Mouse (Mus musculus): Measurements from ENCODE around the gene Hap1.
"Not testable (repeated sequence)": the region's sequence is repeated elsewhere in the genome, so short reads cannot be mapped to it uniquely, and the experiment has no call there.

The Hap1 gene

DNA sequence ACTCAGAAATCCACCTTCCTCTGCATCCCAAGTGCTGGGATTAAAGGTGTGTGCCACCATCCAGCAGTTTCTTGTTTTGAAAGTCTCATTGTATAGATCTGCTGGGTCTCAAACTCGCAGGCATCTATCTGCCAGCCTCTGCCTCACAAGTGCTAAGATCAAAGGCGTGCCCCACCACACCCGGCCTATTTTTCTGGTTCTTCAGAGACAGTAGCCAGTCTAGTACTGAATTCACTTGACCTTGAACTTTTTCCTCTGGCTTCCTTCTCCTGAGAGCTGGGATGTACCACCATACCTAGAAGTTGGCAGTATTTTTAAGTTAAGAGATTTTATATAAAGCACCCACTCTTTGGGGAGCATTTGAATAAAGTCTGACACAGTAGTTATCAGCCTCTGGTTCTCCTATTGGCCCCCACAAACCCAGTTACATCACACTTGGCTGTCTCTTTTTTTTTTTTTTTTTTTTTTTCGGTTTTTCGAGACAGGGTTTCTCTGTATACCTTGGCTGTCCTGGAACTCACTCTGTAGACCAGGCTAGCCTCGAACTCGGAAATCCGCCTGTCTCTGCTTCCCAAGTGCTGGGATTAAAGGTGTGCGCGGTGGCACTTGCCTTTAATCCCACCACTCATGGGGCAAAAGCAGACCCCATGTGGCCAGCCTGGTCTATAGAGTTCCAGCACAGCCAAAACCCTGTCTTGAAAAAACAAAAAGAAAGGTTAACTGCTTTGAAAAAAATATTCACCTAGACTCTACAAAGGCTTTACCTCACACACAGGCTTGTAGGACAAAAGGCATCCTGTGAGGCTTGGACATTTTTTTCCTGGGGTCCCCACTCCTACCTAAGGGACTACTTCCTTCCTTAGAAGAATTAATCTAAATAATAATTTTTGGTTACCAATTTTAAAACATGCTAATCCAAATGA lies 37.1 kb downstream of the Hap1 start:
- DNase-seq (ENCODE audit: low spot score in 2 of 2): no peak

DNA sequence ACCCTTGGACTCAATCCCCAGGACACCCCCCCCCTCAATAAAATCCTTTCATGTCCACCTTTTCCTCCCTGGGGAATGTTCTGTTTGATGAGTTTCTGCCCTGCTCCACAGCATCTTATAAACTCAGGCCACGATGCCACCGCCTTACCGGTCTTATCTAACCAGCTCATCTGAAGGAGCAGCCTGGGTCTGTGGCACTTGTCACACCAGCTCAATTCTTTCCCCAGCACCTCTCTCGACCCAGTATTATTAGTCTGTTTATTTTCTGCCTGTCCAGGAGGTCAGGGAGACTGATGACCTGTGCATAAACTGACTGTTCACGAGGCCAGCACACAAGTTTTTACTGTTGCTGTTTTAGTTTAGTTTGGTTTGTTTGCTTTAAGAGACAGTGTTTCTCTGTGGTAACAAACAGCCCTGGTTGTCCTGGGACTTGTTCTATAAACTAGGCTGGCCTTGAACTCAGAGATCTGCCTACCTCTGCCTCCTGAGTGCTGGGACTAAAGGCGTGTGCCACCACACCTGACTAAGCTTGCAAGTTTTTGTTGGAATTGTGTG lies 38.0 kb downstream of the Hap1 start:
- DNase-seq (ENCODE audit: low spot score in 2 of 2): no peak

GRCm38 (mm10) chr11:100315439-100315838 lies 40.5 kb downstream of the Hap1 start:
- no peak for DNase-seq (ENCODE audit: low spot score in 2 of 2)

DNA sequence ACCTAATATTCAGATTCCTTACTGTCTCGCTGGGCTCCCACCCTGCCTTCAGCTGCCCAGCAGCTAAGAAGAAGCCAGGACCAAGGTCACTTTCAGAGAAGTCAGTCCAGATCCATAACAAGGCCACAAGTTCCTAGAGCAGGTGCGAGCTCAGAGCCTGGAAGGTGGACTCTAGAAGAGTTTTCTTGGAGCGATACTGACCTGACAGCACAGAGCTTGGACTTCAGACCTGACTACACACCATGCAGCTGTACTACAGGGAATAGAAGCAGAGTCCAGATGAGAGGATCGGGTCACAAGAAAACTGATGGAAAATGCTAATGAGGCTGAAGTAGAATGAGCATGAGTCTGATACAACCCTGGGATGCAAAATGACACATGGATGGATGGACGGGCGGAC lies 42.5 kb downstream of the Hap1 start:
- DNase-seq (ENCODE audit: low spot score in 2 of 2): no peak

GRCm38 (mm10) chr11:100312096-100312679 lies 43.7 kb downstream of the Hap1 start:
- DNase-seq (ENCODE audit: low spot score in 2 of 2): peak; percentile 49 to 56

GRCm38 (mm10) chr11:100311656-100312055 lies 44.3 kb downstream of the Hap1 start:
- no peak for DNase-seq (ENCODE audit: low spot score in 2 of 2)

DNA sequence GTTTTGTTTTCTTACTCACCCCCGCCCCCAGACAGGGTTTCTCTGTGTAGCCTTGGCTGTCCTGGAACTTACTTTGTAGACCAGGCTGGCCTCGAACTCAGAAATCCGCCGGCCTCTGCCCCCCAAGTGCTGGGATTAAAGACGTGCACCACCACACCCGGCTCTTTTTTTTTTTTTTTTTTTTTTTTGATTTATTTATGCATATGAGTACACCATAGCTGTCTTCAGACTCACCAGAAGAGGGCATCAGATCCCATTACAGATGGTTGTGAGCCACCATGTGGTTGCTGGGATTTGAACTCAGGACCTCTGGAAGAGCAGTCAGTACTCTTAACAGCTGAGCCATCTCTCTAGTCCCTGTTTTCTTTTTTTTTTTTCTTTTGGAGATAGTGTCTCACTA lies 47.3 kb downstream of the Hap1 start:
- DNase-seq (ENCODE audit: low spot score in 2 of 2): not testable (repeated sequence)

GRCm38 (mm10) chr11:100307900-100308299 lies 48.0 kb downstream of the Hap1 start:
- no peak for DNase-seq (ENCODE audit: low spot score in 2 of 2)

GRCm38 (mm10) chr11:100301292-100301691 lies 54.6 kb downstream of the Hap1 start:
- DNase-seq (ENCODE audit: low spot score in 2 of 2): no peak

GRCm38 (mm10) chr11:100300293-100300692 lies 55.6 kb downstream of the Hap1 start:
- peak; percentile 64 to 66 for DNase-seq (ENCODE audit: low spot score in 2 of 2)

- peak; percentile 89 to 91 for DNase-seq (ENCODE audit: low spot score in 2 of 2)
Observed at GRCm38 (mm10) chr11:100298274-100299036, 57.5 kb downstream of the Hap1 start.

- no peak for DNase-seq (ENCODE audit: low spot score in 2 of 2)
Observed at GRCm38 (mm10) chr11:100297801-100298200, 58.1 kb downstream of the Hap1 start.
